Mouse (Mus musculus): Measurements from ENCODE around the gene Leo1. TPM values are rescaled to one million over a fixed set of nuclear protein-coding genes. Genes with fewer than 3 reads are reported as not detected.

Gene Leo1
- polyA plus RNA-seq, 2 experiments = 21.9 to 33.5 TPM

DNA sequence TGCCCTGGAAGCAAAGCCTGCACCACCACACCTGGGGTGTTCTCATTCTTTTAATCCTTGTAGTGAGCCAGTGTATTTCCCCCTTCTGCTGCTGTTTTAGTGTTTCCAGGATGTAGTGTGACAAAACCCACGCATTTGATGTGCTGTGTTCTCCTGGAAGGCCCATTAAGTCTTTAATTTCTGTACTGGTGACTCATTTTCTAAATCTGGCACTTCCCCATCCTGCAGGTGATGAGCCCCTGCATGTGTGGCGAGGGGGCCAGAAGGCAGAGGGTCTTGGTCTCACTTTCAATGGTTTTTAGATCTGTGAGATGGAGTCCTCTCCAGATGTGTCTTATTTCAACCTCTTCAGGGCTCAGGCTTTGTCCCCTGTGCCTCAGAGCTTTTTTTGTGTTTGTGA is 12.7 kb downstream of the Leo1 start:
- Histone ChIP-seq H3K36me3 (ENCODE audit: control insufficient read depth, insufficient read depth, low read length) (peaks cover 91% of the 10 kb centered on the region), H3K4me3 (replicated peaks; ENCODE audit: low read length) (no peak overlapping the region), H3K4me1 (ENCODE audit: control insufficient read depth, insufficient read depth, low read length) (no peaks in the 10 kb centered on the region), H3K9me3 (ENCODE audit: control insufficient read depth, low read length) (no peaks in the 10 kb centered on the region), H3K4me2 (replicated peaks; ENCODE audit: low read depth, low read length, severe bottlenecking) (no peak overlapping the region), H3K9ac (ENCODE audit: low read depth, low read length, severe bottlenecking) (no peak overlapping the region), H3K27ac (replicated peaks; ENCODE audit: low read depth, low read length) (no peak overlapping the region), H3K27me3 (ENCODE audit: control insufficient read depth, insufficient read depth, low read length) (no peaks in the 10 kb centered on the region)
- WGBS = 88% methylated on average over 2 of the region's 2 CpGs
- no peak for DNase-seq (ENCODE audit: low spot score)
- TF ChIP-seq POLR2A (IDR thresholded peaks at IDR 0.05; ENCODE audit: borderline replicate concordance, extremely low read depth, insufficient read depth, insufficient read length) = no peak
- ATAC-seq (ENCODE audit: low FRiP score, low read depth) = no peak

GRCm38 (mm10) chr9:75455684-75456083 is 14.4 kb downstream of the Leo1 start:
- TF ChIP-seq POLR2A (IDR thresholded peaks at IDR 0.05; ENCODE audit: borderline replicate concordance, extremely low read depth, insufficient read depth, insufficient read length) = no peak
- 71% methylated on average over 10 of the region's 10 CpGs for WGBS
- no peak overlapping the region for H3K27ac ChIP-seq (replicated peaks; ENCODE audit: low read depth, low read length)
- no peak overlapping the region for H3K9ac ChIP-seq (ENCODE audit: low read depth, low read length, severe bottlenecking)
- H3K4me2 ChIP-seq (replicated peaks; ENCODE audit: low read depth, low read length, severe bottlenecking) = no peak overlapping the region
- DNase-seq (ENCODE audit: low spot score) (no peak), ATAC-seq (ENCODE audit: low FRiP score, low read depth) (no peak)
- no peak overlapping the region for H3K4me3 ChIP-seq (replicated peaks; ENCODE audit: low read length)
- peaks cover 96% of the 10 kb centered on the region for H3K36me3 ChIP-seq (ENCODE audit: control insufficient read depth, insufficient read depth, low read length)
- no peaks in the 10 kb centered on the region for H3K9me3 ChIP-seq (ENCODE audit: control insufficient read depth, low read length)
- H3K27me3 ChIP-seq (ENCODE audit: control insufficient read depth, insufficient read depth, low read length) = no peaks in the 10 kb centered on the region
- H3K4me1 ChIP-seq (ENCODE audit: control insufficient read depth, insufficient read depth, low read length) = no peaks in the 10 kb centered on the region

DNA sequence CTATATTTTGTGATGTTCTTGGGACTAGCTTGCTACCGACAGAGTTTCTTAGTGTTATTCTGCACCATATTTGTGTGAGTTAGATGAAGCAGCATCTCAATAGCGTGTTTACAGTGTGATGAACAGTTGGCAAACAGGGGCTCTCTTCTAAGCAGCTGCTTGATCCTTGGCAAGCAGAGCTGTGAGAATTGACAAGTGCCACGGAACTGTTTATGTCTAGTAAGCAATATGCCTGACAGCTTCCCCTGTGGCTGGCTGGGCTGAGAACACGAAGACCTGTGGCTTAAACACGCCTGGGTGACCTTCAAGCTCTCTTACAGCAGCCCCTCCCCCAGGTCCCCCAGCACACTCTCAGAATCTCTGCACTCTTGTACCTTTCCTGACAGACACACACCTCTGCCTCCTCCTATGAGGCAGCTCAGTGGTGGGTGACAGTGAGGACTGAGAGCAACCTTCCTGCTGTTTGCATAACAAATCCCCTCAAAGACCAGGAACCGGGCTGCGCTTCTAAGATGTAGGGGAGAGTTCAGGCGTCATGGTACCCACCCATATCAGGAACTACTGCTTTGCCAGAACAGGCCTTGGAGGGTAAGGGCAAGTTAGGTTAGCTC is 21.8 kb downstream of the Leo1 start:
- H3K36me3 ChIP-seq (ENCODE audit: control insufficient read depth, insufficient read depth, low read length) = peaks cover 92% of the 10 kb centered on the region
- H3K4me2 ChIP-seq (replicated peaks; ENCODE audit: low read depth, low read length, severe bottlenecking) = no peak overlapping the region
- no peaks in the 10 kb centered on the region for H3K4me1 ChIP-seq (ENCODE audit: control insufficient read depth, insufficient read depth, low read length)
- DNase-seq (ENCODE audit: low spot score) (no peak), ATAC-seq (ENCODE audit: low FRiP score, low read depth) (no peak)
- H3K9me3 ChIP-seq (ENCODE audit: control insufficient read depth, low read length) = no peaks in the 10 kb centered on the region
- no peak overlapping the region for H3K9ac ChIP-seq (ENCODE audit: low read depth, low read length, severe bottlenecking)
- no peaks in the 10 kb centered on the region for H3K27me3 ChIP-seq (ENCODE audit: control insufficient read depth, insufficient read depth, low read length)
- TF ChIP-seq POLR2A (IDR thresholded peaks at IDR 0.05; ENCODE audit: borderline replicate concordance, extremely low read depth, insufficient read depth, insufficient read length) = no peak
- no peak overlapping the region for H3K4me3 ChIP-seq (replicated peaks; ENCODE audit: low read length)
- H3K27ac ChIP-seq (replicated peaks; ENCODE audit: low read depth, low read length) = no peak overlapping the region
- WGBS = 84% methylated on average over 8 of the region's 8 CpGs

GRCm38 (mm10) chr9:75465856-75466255 is 24.5 kb downstream of the Leo1 start:
- Histone ChIP-seq H3K4me3 (replicated peaks; ENCODE audit: low read length) (no peak overlapping the region), H3K36me3 (ENCODE audit: control insufficient read depth, insufficient read depth, low read length) (peaks cover 74% of the 10 kb centered on the region), H3K9me3 (ENCODE audit: control insufficient read depth, low read length) (no peaks in the 10 kb centered on the region), H3K27ac (replicated peaks; ENCODE audit: low read depth, low read length) (no peak overlapping the region), H3K4me2 (replicated peaks; ENCODE audit: low read depth, low read length, severe bottlenecking) (no peak overlapping the region), H3K9ac (ENCODE audit: low read depth, low read length, severe bottlenecking) (no peak overlapping the region), H3K27me3 (ENCODE audit: control insufficient read depth, insufficient read depth, low read length) (no peaks in the 10 kb centered on the region), H3K4me1 (ENCODE audit: control insufficient read depth, insufficient read depth, low read length) (no peaks in the 10 kb centered on the region)
- WGBS = 90% methylated on average over 9 of the region's 9 CpGs
- DNase-seq (ENCODE audit: low spot score) = no peak
- ATAC-seq (ENCODE audit: low FRiP score, low read depth) = no peak
- no peak for TF ChIP-seq POLR2A (IDR thresholded peaks at IDR 0.05; ENCODE audit: borderline replicate concordance, extremely low read depth, insufficient read depth, insufficient read length)

- H3K27me3 ChIP-seq (ENCODE audit: control insufficient read depth, insufficient read depth, low read length) = no peaks in the 10 kb centered on the region
- DNase-seq (ENCODE audit: low spot score) (no peak), ATAC-seq (ENCODE audit: low FRiP score, low read depth) (no peak)
- WGBS = 89% methylated on average over 4 of the region's 4 CpGs
- H3K9me3 ChIP-seq (ENCODE audit: control insufficient read depth, low read length) = no peaks in the 10 kb centered on the region
- H3K36me3 ChIP-seq (ENCODE audit: control insufficient read depth, insufficient read depth, low read length) = peaks cover 69% of the 10 kb centered on the region
- H3K4me2 ChIP-seq (replicated peaks; ENCODE audit: low read depth, low read length, severe bottlenecking) = no peak overlapping the region
- H3K9ac ChIP-seq (ENCODE audit: low read depth, low read length, severe bottlenecking) = no peak overlapping the region
- no peak overlapping the region for H3K4me3 ChIP-seq (replicated peaks; ENCODE audit: low read length)
- H3K4me1 ChIP-seq (ENCODE audit: control insufficient read depth, insufficient read depth, low read length) = no peaks in the 10 kb centered on the region
- TF ChIP-seq POLR2A (IDR thresholded peaks at IDR 0.05; ENCODE audit: borderline replicate concordance, extremely low read depth, insufficient read depth, insufficient read length) = no peak
- no peak overlapping the region for H3K27ac ChIP-seq (replicated peaks; ENCODE audit: low read depth, low read length)
These were observed 25.3 kb downstream of the Leo1 start for GRCm38 (mm10) chr9:75466641-75467040.

DNA sequence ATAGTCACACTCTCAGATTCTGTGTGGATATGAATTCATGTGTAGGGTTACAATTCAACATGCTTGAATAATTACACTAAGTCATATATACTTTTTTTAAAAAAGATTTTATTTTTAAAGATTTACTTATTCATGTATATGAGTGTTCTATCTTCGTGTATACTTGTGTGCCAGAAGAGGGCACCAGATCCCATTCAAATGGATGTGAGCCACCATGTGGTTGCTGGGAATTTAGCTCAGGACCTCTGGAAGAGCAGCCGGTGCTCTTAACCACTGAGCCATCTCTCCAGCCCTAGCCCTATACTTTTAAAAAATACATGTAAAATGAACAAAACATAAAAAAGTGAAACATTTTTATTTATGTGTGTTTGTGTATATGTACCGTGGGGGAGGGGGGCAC is 26.3 kb downstream of the Leo1 start:
- Histone ChIP-seq H3K4me1 (ENCODE audit: control insufficient read depth, insufficient read depth, low read length) (no peaks in the 10 kb centered on the region), H3K9ac (ENCODE audit: low read depth, low read length, severe bottlenecking) (no peak overlapping the region), H3K9me3 (ENCODE audit: control insufficient read depth, low read length) (no peaks in the 10 kb centered on the region), H3K27ac (replicated peaks; ENCODE audit: low read depth, low read length) (no peak overlapping the region), H3K36me3 (ENCODE audit: control insufficient read depth, insufficient read depth, low read length) (peaks cover 65% of the 10 kb centered on the region), H3K27me3 (ENCODE audit: control insufficient read depth, insufficient read depth, low read length) (no peaks in the 10 kb centered on the region), H3K4me2 (replicated peaks; ENCODE audit: low read depth, low read length, severe bottlenecking) (no peak overlapping the region), H3K4me3 (replicated peaks; ENCODE audit: low read length) (no peak overlapping the region)
- WGBS = 99% methylated on average over 3 of the region's 3 CpGs
- no peak for ATAC-seq (ENCODE audit: low FRiP score, low read depth)
- no peak for TF ChIP-seq POLR2A (IDR thresholded peaks at IDR 0.05; ENCODE audit: borderline replicate concordance, extremely low read depth, insufficient read depth, insufficient read length)
- DNase-seq (ENCODE audit: low spot score) = no peak
